Mouse (Mus musculus) spleen, adult 2 months (tissue): ENCODE measurements around the gene Abcc1. TPM values are rescaled to one million over a fixed set of nuclear protein-coding genes. Genes with fewer than 3 reads are reported as not detected.

Source experiments
- DNase-seq, 2 experiments: peaks; one replicate each; pipeline versions ENCODE4 v3.0.0 to v3.0.0-alpha.2; 2012 to 2021; ENCODE audit warnings: low spot score in 2 of 2, low read depth in 1 of 2
- H3K27ac ChIP-seq: fragments of 200-500 bp; 2 replicates; pipeline ENCODE4 v1.5.1; 2012; ENCODE audit warnings: low read length, inconsistent platforms; ENCODE audit not compliant: insufficient read depth
- H3K27me3 ChIP-seq: fragments of 200-500 bp; 2 replicates; pipeline ENCODE4 v1.6.1; 2012; ENCODE audit warnings: mild to moderate bottlenecking, moderate library complexity, low read length, inconsistent platforms; ENCODE audit not compliant: control insufficient read depth, insufficient read depth
- H3K36me3 ChIP-seq: fragments of 200-500 bp; 2 replicates; pipeline ENCODE4 v1.6.1; 2012; ENCODE audit warnings: mild to moderate bottlenecking, low read length, inconsistent platforms; ENCODE audit not compliant: control insufficient read depth, insufficient read depth
- H3K4me1 ChIP-seq: fragments of 200-500 bp; 2 replicates; pipeline ENCODE4 v1.6.1; 2011; ENCODE audit warnings: inconsistent platforms; ENCODE audit not compliant: control insufficient read depth, insufficient read depth, insufficient read length
- H3K4me3 ChIP-seq: fragments of 200-500 bp; 2 replicates; pipeline ENCODE4 v1.5.1; 2011; ENCODE audit warnings: mild to moderate bottlenecking, inconsistent platforms; ENCODE audit not compliant: insufficient read depth, insufficient read length; ENCODE audit errors: extremely low read depth
- CTCF ChIP-seq: fragments of 200-500 bp; IDR thresholded peaks from 2 replicates; pipeline ENCODE4 v1.5.1; 2011; ENCODE audit warnings: mild to moderate bottlenecking, inconsistent platforms; ENCODE audit not compliant: insufficient read depth, insufficient read length, insufficient replicate concordance; ENCODE audit errors: extremely low read depth
- POLR2A ChIP-seq: fragments of 200-500 bp; IDR thresholded peaks from 2 replicates; pipeline ENCODE4 v1.6.1; 2011; ENCODE audit warnings: low read depth, low read length, inconsistent platforms
- WGBS: fragments of 180-500 bp; shearing (Covaris S2); methylation state at CpG from one replicate; pipeline ENCODE4 v1.1.7; 2018; 5-methylcytosine and 5-hydroxymethylcytosine counted together
- polyA plus RNA-seq: library from polyadenylated mRNA; depleted of rRNA; stranded (reverse); fragments of >200 nt; gene quantifications from 2 replicates; pipeline ENCODE4 v1.2.3, GENCODE M21; 2012

The Abcc1 gene
- polyA plus RNA-seq, 1 experiment, result 35.6 TPM

GRCm38 (mm10) chr16:14415206-14415605, 53.8 kb downstream of the Abcc1 start:
- Histone ChIP-seq H3K27me3 (no peaks in the 10 kb centered on the region), H3K27ac (no peak overlapping the region), H3K4me3 (no peak overlapping the region), H3K4me1 (no peaks in the 10 kb centered on the region), H3K36me3 (peaks cover 20% of the 10 kb centered on the region)
- DNase-seq, result no peak
- 96% methylated on average over 9 of the region's 9 CpGs for WGBS
- TF ChIP-seq CTCF (no peak), POLR2A (no peak)

GRCm38 (mm10) chr16:14416957-14417618, 55.7 kb downstream of the Abcc1 start:
- H3K4me1 ChIP-seq, result no peaks in the 10 kb centered on the region
- no peak for DNase-seq
- WGBS, result 85% methylated on average over 5 of the region's 5 CpGs
- H3K27me3 ChIP-seq, result no peaks in the 10 kb centered on the region
- H3K27ac ChIP-seq, result no peak overlapping the region
- H3K36me3 ChIP-seq, result peaks cover 14% of the 10 kb centered on the region
- H3K4me3 ChIP-seq, result no peak overlapping the region
- TF ChIP-seq CTCF (no peak), POLR2A (no peak)

DNA sequence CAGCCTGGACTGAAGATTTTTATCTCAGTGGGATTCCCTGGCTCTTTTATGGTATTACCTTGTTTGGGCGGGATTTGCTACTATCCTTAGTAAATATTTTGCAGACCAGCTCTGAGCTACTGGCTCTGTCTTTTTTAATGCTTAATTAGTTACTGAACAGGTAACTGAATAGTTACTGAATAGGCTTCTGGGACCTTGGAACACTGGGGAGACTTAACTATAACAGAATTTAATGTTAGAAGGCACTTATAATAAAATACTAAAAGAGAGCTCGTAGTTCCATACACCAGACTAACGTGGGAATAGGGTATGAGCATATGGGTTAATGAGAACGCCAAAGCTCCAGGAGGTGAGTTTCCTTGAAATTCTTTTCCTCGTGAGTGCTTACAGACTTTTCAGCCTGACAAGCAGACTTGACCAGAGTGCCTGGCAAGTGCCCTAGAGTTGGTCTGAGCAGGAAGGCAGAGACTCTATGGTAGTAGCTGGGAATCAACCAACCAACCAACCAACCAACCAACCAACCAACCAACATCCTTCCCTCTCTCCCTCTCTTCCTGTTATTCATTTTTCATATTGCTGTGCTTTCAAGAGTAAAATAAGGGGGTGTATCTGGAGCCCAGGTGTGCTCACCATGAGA, 59.3 kb downstream of the Abcc1 start:
- WGBS, result 87% methylated on average over 5 of the region's 5 CpGs
- H3K27ac ChIP-seq, result no peak overlapping the region
- TF ChIP-seq POLR2A (no peak), CTCF (no peak)

GRCm38 (mm10) chr16:14422081-14422480, 60.7 kb downstream of the Abcc1 start:
- no peak for DNase-seq
- Histone ChIP-seq H3K36me3 (peaks cover 3% of the 10 kb centered on the region; the same call in 1 of the 2 replicates), H3K27ac (no peak overlapping the region), H3K4me3 (no peak overlapping the region), H3K27me3 (no peaks in the 10 kb centered on the region), H3K4me1 (no peaks in the 10 kb centered on the region)
- TF ChIP-seq CTCF (no peak), POLR2A (no peak)
- over 99% methylated on average over 3 of the region's 3 CpGs for WGBS

More for the DNA sequence above, 59.3 kb downstream of the Abcc1 start:
- Histone ChIP-seq H3K36me3 (peaks cover 3% of the 10 kb centered on the region; the same call in 1 of the 2 replicates), H3K4me1 (no peaks in the 10 kb centered on the region), H3K27me3 (no peaks in the 10 kb centered on the region), H3K4me3 (no peak overlapping the region)
- DNase-seq, result no peak

DNA sequence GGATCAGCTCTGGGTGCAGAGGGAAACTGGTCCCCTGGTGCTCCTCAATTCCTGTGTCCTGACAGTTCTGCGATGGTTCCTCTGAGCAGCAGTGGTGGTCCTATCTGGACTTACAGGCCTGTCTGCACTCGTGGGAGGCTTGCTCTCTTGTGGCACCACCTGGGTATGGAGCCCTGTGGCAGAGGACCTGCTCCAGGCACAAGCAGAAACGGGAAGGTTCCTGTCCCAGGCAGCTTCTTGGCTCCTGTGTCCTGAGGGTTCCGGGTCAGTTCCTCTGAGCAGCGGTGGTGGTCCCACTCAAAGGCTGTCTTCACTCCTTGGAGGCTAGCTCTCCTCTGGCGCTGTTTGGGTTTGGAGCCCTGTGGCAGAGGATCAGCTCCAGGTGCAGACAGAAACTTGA, 68.0 kb downstream of the Abcc1 start:
- no peak for TF ChIP-seq CTCF
- no peak for TF ChIP-seq POLR2A
- no peak overlapping the region for H3K4me3 ChIP-seq
- WGBS, result 91% methylated on average over 6 of the region's 6 CpGs
- H3K4me1 ChIP-seq, result no peaks in the 10 kb centered on the region
- H3K27ac ChIP-seq, result no peak overlapping the region
- 0 out of 2 replicates have a peak, but pooled peaks cover 1% of the 10 kb centered on the region for H3K36me3 ChIP-seq
- H3K27me3 ChIP-seq, result no peaks in the 10 kb centered on the region
- DNase-seq, result no peak

- Histone ChIP-seq H3K27ac (no peak overlapping the region), H3K4me3 (no peak overlapping the region), H3K4me1 (no peaks in the 10 kb centered on the region), H3K36me3 (peaks cover 9% of the 10 kb centered on the region), H3K27me3 (no peaks in the 10 kb centered on the region)
- WGBS, result 95% methylated on average over 5 of the region's 5 CpGs
- no peak for DNase-seq
- TF ChIP-seq CTCF (no peak), POLR2A (no peak)
Observed at GRCm38 (mm10) chr16:14432996-14433395, 71.6 kb downstream of the Abcc1 start.

DNA sequence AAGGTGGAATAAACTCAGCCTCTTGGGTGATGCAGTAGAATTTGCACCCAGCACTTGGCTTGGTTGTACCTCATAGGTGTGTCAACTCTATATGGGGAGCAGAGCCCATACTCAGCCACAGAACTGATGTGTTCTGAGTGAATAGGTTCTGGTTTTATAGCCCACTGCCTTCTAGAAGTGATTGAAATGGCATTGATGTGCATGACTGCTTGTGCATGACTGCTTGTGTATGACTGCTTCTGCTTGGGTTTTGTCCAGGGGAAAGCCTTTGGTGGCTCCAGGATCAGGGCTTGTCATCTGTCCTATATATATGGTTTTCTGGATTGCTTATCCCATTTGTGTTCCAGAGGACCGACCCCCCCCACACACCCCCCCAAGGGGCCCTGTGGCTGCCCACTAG, 74.2 kb downstream of the Abcc1 start:
- H3K27me3 ChIP-seq, result no peaks in the 10 kb centered on the region
- no peaks in the 10 kb centered on the region; the same call in 1 of the 2 replicates for H3K4me1 ChIP-seq
- WGBS, result 67% methylated on average over 1 of the region's 1 CpGs
- TF ChIP-seq POLR2A (no peak), CTCF (no peak)
- H3K27ac ChIP-seq, result no peak overlapping the region
- no peak for DNase-seq
- peaks cover 10% of the 10 kb centered on the region for H3K36me3 ChIP-seq
- H3K4me3 ChIP-seq, result no peak overlapping the region
